Mouse (Mus musculus) cerebellum, adult 9-10 months (tissue): ENCODE measurements at regions not wholly inside any gene's neighbourhood (a gene's known extent, or its start where the extent isn't known, plus 50 kb on each side); places are given as distances from the start of the nearest gene placed in this dataset.
"Not testable (repeated sequence)": the region's sequence is repeated elsewhere in the genome, so short reads cannot be mapped to it uniquely, and the experiment has no call there.

Source experiments
- DNase-seq: peaks from one replicate; pipeline ENCODE4 v3.0.0; 2022

DNA sequence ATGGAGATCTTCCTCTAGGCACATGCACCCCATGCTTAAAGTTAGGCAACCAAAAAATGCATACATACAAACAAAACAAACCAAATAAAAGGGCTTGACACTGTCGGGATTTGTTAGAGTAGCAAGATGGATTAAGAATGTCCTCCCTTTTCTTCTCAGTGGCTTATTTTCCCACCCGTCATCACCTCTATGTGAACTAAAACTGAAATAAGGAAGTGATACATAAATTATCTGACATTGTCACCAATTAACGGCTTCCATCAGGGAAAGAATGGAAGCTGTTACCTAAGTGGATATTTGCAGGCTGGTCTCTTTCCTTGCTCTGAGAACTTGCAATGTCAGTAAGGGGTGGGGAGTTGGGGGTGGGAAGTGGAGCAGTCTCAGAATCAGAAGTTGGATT is 541.5 kb downstream of the Diaph3 start:
- no peak for DNase-seq

GRCm38 (mm10) chr14:86588525-86588924 is 552.5 kb downstream of the Diaph3 start:
- DNase-seq, result no peak

- DNase-seq, result not testable (repeated sequence)
Measured at GRCm38 (mm10) chr14:86585959-86586358, 555.1 kb downstream of the Diaph3 start.

DNA sequence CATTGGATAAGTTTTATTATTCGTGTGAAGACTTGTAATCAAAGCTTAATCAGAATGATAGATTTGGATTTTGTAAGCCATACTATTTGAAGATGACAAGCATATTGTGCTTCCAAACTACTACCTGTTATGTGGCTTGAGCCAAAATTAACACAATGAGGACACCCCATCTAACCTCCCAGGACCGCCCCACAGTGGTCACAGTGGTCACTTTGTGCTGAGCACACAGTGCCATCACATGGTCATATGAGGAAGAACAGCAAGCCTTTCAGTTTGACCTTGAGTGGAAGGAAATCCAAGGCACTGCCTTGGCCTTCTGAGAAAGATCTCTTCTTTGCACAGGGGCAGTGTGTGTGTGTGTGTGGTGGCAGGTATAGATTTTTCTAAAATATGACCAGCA is 578.3 kb downstream of the Diaph3 start:
- peak; percentile 6 for DNase-seq

DNA sequence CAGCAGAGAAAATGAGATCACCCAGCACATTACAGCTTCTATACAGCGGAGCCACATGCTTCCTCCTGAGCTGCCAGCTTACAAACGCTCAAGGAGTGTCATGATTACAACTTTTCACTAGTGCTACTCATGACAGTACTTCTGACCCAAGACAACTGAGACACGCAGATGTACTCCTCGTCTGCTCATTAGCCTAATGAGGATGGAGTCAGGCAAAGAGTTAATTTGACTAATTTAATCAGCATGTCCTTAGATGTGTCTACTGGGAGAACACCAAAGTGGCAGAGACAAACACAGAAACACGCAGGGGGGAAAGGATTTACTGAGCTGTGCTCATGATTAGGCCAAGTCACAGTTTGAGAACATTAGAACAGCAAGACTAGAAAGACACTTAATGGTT is 603.0 kb downstream of the Diaph3 start:
- DNase-seq, result no peak

- DNase-seq, result no peak
Measured at GRCm38 (mm10) chr14:86536341-86537027, 604.6 kb downstream of the Diaph3 start.

GRCm38 (mm10) chr14:86510408-86510807 is 630.6 kb downstream of the Diaph3 start:
- DNase-seq, result peak; percentile 75

DNA sequence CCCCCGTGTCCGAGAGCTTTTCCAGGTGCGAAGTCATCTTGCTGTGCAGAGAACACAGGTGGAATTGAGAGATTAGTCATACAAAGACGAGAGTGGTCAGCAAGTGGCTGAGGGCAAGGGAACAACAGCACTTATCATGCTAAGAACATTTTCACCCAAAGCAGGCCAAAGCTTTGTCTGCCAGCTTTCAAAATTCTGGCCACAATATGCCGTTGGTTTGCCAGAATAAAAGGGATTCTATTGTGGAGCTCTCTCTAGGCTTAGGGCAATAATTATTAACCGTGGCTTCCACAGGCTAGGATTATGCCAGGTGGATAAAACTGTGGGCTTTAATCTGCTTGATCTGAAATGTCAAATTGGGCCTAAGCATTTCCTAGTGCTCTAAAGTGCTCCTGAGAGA is 631.3 kb downstream of the Diaph3 start:
- peak; percentile 51 for DNase-seq

DNA sequence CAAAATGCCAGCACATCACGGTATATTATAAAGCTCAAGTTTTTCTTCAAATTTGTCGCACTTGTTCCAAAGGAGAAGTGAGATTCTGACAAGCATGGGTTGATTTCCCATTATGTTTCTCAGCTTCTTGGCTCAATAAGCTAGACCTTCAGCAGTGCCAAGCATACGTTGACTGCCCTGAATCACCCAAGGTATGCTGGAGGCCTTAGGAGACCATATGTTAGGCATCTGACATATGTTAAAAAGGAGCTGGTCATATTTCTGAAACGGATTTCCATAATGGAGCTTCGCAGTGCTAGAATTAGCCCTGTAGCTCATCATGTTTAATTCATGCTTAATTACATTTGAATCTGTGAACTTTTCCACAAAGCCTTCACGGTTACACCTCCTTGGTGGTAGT is 634.7 kb downstream of the Diaph3 start:
- DNase-seq, result peak; percentile 74

GRCm38 (mm10) chr14:86490826-86491225 is 650.2 kb downstream of the Diaph3 start:
- no peak for DNase-seq

DNA sequence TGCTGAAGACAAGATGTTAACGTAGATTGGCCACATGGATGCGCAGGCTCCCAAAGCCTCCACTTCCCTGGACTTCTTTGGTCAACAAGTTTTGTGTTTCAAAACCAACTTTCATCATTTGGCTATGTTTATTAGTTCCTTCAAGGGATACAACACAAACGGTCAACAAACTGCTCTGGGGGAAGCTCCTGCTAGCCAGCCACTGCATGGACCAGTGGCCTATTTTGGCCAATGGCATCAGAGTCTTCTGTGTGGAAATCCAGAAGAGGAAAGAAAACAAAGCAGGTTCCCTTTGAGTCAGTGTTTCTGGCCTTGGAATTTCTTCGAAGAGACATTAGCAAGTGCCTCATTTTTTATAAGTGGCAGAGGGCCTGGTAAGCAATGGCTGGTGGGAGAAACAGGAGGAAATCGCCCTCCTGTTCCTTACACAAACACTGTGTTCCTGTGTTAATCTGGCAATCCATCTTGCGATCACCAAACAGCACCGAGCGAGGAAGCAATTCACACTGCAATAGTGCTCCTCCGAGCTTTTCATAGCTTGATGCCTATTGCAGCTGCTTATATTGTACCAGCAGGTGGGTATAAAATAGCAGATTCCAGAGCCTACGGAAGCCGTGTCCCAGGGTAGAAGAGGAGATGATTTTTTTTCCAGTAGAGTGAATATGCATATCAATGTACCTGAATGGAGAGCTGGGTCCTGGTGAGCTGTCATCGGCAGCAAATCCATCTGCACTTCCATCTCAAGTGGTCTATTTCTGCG is 651.0 kb downstream of the Diaph3 start:
- DNase-seq, result no peak

DNA sequence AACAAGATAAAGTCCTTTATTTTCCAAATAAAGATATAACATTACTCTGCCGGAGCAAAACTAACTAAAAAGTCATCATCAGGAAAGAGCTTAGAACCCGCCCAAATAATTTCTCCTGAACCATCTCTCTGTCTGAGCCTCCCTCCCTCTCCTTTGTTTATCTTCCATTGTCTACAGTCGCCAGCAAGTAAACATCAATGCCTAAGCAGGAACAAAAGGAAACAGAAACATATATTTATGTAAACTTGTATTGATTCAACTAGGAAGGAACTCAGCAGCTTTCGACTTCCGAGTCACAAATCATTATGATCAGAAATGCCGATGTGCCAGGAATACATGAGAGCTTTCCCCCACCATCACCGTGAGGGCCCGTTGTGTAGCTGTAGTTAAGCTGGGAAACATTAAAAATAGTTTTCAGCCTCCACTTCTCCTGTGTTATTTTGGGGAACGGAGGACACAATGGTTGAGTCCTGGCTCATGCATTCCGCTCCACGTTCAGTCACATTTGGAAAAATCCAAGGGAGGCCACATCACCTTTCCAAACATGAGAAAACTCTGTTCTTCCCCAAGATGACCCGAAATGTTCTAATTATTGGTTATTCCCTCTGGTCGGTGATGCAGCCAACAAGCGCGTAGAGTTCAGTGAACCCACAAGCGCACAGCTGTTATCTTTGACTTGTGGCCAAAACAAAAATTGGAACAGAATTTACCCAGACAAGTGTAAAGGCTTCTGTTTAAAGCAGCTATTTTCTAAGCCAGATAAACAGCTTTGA is 651.8 kb downstream of the Diaph3 start:
- peak; percentile 83 for DNase-seq

GRCm38 (mm10) chr14:86487285-86487897 is 653.6 kb downstream of the Diaph3 start:
- no peak for DNase-seq

- peak; percentile 62 for DNase-seq
Measured at GRCm38 (mm10) chr14:86484247-86484646, 656.8 kb downstream of the Diaph3 start.

GRCm38 (mm10) chr14:86473604-86474003 is 667.4 kb downstream of the Diaph3 start:
- no peak for DNase-seq

GRCm38 (mm10) chr14:86470462-86470861 is 670.6 kb downstream of the Diaph3 start:
- DNase-seq, result no peak

DNA sequence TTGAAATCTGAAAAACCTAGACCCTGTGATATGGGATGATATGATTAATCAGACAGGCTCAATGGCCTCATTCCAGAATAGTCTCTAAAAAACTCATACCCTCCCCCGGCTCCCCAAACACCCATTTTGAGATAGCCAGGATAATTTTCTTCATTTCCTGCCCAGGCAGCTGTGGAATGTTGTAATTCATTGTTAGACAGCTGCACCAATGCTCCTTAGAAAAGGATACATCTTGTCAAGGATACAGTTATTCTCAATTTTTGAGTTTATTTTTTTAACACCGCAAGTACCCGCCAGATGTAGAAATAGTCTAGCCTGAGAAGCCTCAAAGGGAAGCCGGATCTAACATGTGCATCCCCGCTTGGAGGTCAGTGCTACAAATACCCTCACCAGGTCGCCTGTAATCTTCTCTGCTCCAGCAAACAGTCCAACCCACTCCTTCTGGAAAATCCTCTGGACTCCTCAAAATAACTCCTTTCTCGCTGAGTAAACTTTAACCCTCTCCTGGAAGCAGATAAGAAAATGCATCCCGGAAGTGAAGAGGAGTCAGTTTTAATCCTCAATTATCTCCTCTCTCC is 673.1 kb downstream of the Diaph3 start:
- no peak for DNase-seq

DNA sequence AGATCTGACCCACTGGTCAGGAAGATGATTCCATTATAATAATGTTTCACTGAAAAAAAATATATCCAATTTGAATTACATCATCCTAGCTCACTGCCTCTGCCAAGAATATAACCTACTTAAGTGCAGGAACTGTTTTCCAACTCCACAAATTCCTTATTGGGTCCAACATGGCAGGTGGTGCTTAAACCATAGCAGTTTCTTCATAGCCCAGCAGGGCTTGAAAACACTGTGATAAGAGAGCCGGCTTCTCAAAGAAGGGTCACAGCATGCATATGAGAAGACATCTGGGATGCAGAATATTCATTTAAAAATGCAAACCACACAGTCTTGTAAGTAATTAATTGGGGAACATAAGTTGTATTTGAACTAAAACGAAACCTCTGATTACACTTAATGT is 677.6 kb downstream of the Diaph3 start:
- DNase-seq, result no peak

- DNase-seq, result no peak
Measured at GRCm38 (mm10) chr14:86453142-86453541, 687.9 kb downstream of the Diaph3 start.

DNA sequence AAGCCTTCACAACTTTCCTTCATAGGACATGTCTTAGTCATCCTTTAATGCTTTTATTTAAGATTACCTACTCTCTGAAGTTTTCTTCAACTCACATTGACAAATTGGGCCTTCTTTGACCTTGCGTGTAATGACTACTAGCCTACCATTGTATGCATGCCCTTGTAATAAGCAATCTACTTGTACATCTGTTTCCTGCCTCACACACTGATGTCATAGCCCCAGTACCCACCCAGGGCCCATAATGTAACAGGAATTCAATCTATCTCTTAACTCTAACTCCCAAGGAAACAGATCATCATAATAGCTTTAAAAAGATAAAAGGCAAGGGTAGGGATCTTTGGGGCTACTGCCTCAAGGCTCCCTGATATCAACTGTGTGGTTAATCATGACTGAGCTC is 690.4 kb downstream of the Diaph3 start:
- DNase-seq, result no peak

GRCm38 (mm10) chr14:86445139-86445538 is 695.9 kb downstream of the Diaph3 start:
- DNase-seq, result peak; percentile 17

GRCm38 (mm10) chr14:86443921-86444835 is 696.9 kb downstream of the Diaph3 start:
- DNase-seq, result no peak
